In genomic region chr9:70834730-70835154, GRCm38 (mm10) we compare ENCODE assay signal across 8 mouse cellular contexts.
A peak's percentile ranks its signal among the peaks of the same experiment; 100 is the strongest.
DNase-seq lines count a peak whose midpoint lies in the region; ATAC-seq lines count a peak whose summit lies in the region.

No protein-coding gene starts in this region.

- DNase-seq in thymus, adult 18-20 months = peak; percentile 16 to 22
- no peak for DNase-seq in thymus, postnatal 0 days (ENCODE audit: low spot score)
- peak; percentile 97 for DNase-seq in c-Kit-negative CD71-positive TER-119-positive erythroid progenitor cells, embryonic 14.5 days (ENCODE audit: low read depth, low spot score)
- peak; percentile 98 for DNase-seq in heart, adult 11 months
- peak; percentile 39 for DNase-seq in right cerebral cortex, postnatal 4 days

- H3K4me1 ChIP-seq in kidney, embryonic 15.5 days = peaks cover 18% of the 10 kb centered on the region
- H3K4me1 ChIP-seq in liver, embryonic 15.5 days (replicated peaks) = peaks cover 95% of the 10 kb centered on the region
- H3K4me1 ChIP-seq in midbrain, embryonic 16.5 days (ENCODE audit: control insufficient read depth, insufficient read depth, low read length) = no peaks in the 10 kb centered on the region

- no peak overlapping the region for H3K4me3 ChIP-seq in kidney, embryonic 15.5 days (replicated peaks)
- H3K4me3 ChIP-seq in liver, embryonic 15.5 days (replicated peaks) = peak overlapping the region; percentile 19
- H3K4me3 ChIP-seq in midbrain, embryonic 16.5 days (ENCODE audit: low read depth, low read length) = no peak overlapping the region

- WGBS in kidney, embryonic 15.5 days = 51% methylated on average over 4 of the region's 4 CpGs
- WGBS in liver, embryonic 15.5 days (ENCODE audit: insufficient replicate concordance) = 2% methylated on average over 4 of the region's 4 CpGs
- WGBS in midbrain, embryonic 16.5 days = 45% methylated on average over 4 of the region's 4 CpGs

- H3K36me3 ChIP-seq in kidney, embryonic 15.5 days = no peaks in the 10 kb centered on the region
- no peaks in the 10 kb centered on the region for H3K36me3 ChIP-seq in liver, embryonic 15.5 days (replicated peaks)
- no peaks in the 10 kb centered on the region for H3K36me3 ChIP-seq in midbrain, embryonic 16.5 days (ENCODE audit: control insufficient read depth, insufficient read depth, low read length)

- no peak overlapping the region for H3K9ac ChIP-seq in kidney, embryonic 15.5 days
- H3K9ac ChIP-seq in liver, embryonic 15.5 days = peak overlapping the region; percentile 64
- no peak overlapping the region for H3K9ac ChIP-seq in midbrain, embryonic 16.5 days (ENCODE audit: low read depth, low read length)

- ATAC-seq in kidney, embryonic 15.5 days (replicated peaks; ENCODE audit: low FRiP score) = peak; percentile 63
- ATAC-seq in liver, embryonic 15.5 days (ENCODE audit: insufficient read depth) = peak; percentile 93
- ATAC-seq in midbrain, embryonic 16.5 days = no peak

- H3K27ac ChIP-seq in kidney, embryonic 15.5 days = peak overlapping the region; percentile 55
- peak overlapping the region; percentile 100 for H3K27ac ChIP-seq in liver, embryonic 15.5 days (replicated peaks)
- no peak overlapping the region for H3K27ac ChIP-seq in midbrain, embryonic 16.5 days (ENCODE audit: low read length)

- no peaks in the 10 kb centered on the region for H3K27me3 ChIP-seq in kidney, embryonic 15.5 days
- no peaks in the 10 kb centered on the region for H3K27me3 ChIP-seq in liver, embryonic 15.5 days
- no peaks in the 10 kb centered on the region for H3K27me3 ChIP-seq in midbrain, embryonic 16.5 days (ENCODE audit: control insufficient read depth, insufficient read depth, low read depth, low read length)

- H3K9me3 ChIP-seq in kidney, embryonic 15.5 days (replicated peaks) = no peaks in the 10 kb centered on the region
- H3K9me3 ChIP-seq in liver, embryonic 15.5 days (replicated peaks) = no peaks in the 10 kb centered on the region
- no peaks in the 10 kb centered on the region for H3K9me3 ChIP-seq in midbrain, embryonic 16.5 days (replicated peaks; ENCODE audit: control insufficient read depth, low read length, poor library complexity, severe bottlenecking)

- no peak overlapping the region for H3K4me2 ChIP-seq in kidney, embryonic 15.5 days
- peak overlapping the region; percentile 62 for H3K4me2 ChIP-seq in liver, embryonic 15.5 days
- no peak overlapping the region for H3K4me2 ChIP-seq in midbrain, embryonic 16.5 days (ENCODE audit: low read length)
